Mouse (Mus musculus): Measurements from ENCODE around the gene Wfdc1. TPM values are rescaled to one million over a fixed set of nuclear protein-coding genes. Genes with fewer than 3 reads are reported as not detected.

Gene Wfdc1
- total and polyA plus RNA-seq, 3 experiments: not detected

GRCm38 (mm10) chr8:119623061-119623460, 43.1 kb upstream of the Wfdc1 start:
- H3K79me2 ChIP-seq (replicated peaks; ENCODE audit: control insufficient read depth, extremely low read depth, insufficient read depth, poor library complexity, severe bottlenecking): no peaks in the 10 kb centered on the region
- H3K27me3 ChIP-seq (replicated peaks): peaks cover 78% of the 10 kb centered on the region
- no peak overlapping the region for H3K4me3 ChIP-seq (replicated peaks in 1 of 3; ENCODE audit: low read depth in 2 of 3, low read length in 2 of 3, poor library complexity in 1 of 3)
- H3K9ac ChIP-seq (ENCODE audit: insufficient read depth, low read depth): no peak overlapping the region
- no peaks in the 10 kb centered on the region for H3K36me3 ChIP-seq (replicated peaks in 1 of 2; ENCODE audit: control insufficient read depth in 1 of 2, insufficient read depth in 1 of 2, low read length in 1 of 2)
- dilution Hi-C loops (cut with MboI; ENCODE audit: extremely low pct_ligation_motif_present, extremely low pct_unique_long_range_greater_than_20kb, low sequenced_read_pairs): no loop called here
- no peak for DNase-seq (ENCODE audit: extremely low read depth)
- no peaks in the 10 kb centered on the region for H3K9me3 ChIP-seq (replicated peaks; ENCODE audit: low read length)
- in situ Hi-C loops (cut with MboI; ENCODE audit: low pct_ligation_motif_present, low pct_unique_long_range_greater_than_20kb, low sequenced_read_pairs): no loop called here
- H3K27ac ChIP-seq (ENCODE audit: insufficient read depth, low read depth): no peak overlapping the region
- H3K4me1 ChIP-seq (ENCODE audit: control insufficient read depth in 1 of 2, insufficient read depth in 2 of 2): peaks cover 2 to 9% of the 10 kb centered on the region in 2 experiments; a peak in 3 of 4 replicates
- H3K4me2 ChIP-seq (ENCODE audit: insufficient read depth, low read depth, poor library complexity, severe bottlenecking): no peak overlapping the region
- TF ChIP-seq IRF4 (IDR thresholded peaks at IDR 0.05; ENCODE audit: low read depth, low read length): no peak
- TF ChIP-seq JUN (IDR thresholded peaks at IDR 0.05; ENCODE audit: insufficient read depth, low read depth, low read length): no peak

- H3K27ac ChIP-seq (ENCODE audit: insufficient read depth, low read depth): no peak overlapping the region
- H3K79me2 ChIP-seq (replicated peaks; ENCODE audit: control insufficient read depth, extremely low read depth, insufficient read depth, poor library complexity, severe bottlenecking): no peaks in the 10 kb centered on the region
- H3K9ac ChIP-seq (ENCODE audit: insufficient read depth, low read depth): no peak overlapping the region
- dilution Hi-C loops (cut with MboI; ENCODE audit: extremely low pct_ligation_motif_present, extremely low pct_unique_long_range_greater_than_20kb, low sequenced_read_pairs) (no loop called here), in situ Hi-C loops (cut with MboI; ENCODE audit: low pct_ligation_motif_present, low pct_unique_long_range_greater_than_20kb, low sequenced_read_pairs) (no loop called here)
- no peak for TF ChIP-seq MAX (IDR thresholded peaks at IDR 0.05; ENCODE audit: low read length)
- no peak for TF ChIP-seq ETS1 (conservative IDR thresholded peaks at IDR 0.05; ENCODE audit: low read depth, low read length)
- no peak for TF ChIP-seq SMC3 (IDR thresholded peaks at IDR 0.05; ENCODE audit: low read depth, low read length)
- no peak for TF ChIP-seq MEF2A (IDR thresholded peaks at IDR 0.05; ENCODE audit: borderline replicate concordance, low read depth, low read length)
- TF ChIP-seq BHLHE40 (IDR thresholded peaks at IDR 0.05; ENCODE audit: low read depth, low read length): no peak
- TF ChIP-seq USF1 (IDR thresholded peaks at IDR 0.05; ENCODE audit: low read depth, low read length): no peak
- no peak for TF ChIP-seq KAT2A (IDR thresholded peaks at IDR 0.05; ENCODE audit: insufficient replicate concordance, low read length)
- TF ChIP-seq UBTF (IDR thresholded peaks at IDR 0.05; ENCODE audit: low read depth, low read length): no peak
- no peak for TF ChIP-seq ZNF384 (IDR thresholded peaks at IDR 0.05; ENCODE audit: low read depth, low read length)
- TF ChIP-seq RCOR1 (conservative IDR thresholded peaks at IDR 0.05; ENCODE audit: low read depth, low read length): no peak
- TF ChIP-seq USF2 (conservative IDR thresholded peaks at IDR 0.05; ENCODE audit: low read depth, low read length): no peak
- TF ChIP-seq JUND (conservative IDR thresholded peaks at IDR 0.05; ENCODE audit: low read depth, low read length): no peak
- TF ChIP-seq SIN3A (IDR thresholded peaks at IDR 0.05; ENCODE audit: low read length): no peak
- no peak for TF ChIP-seq MXI1 (IDR thresholded peaks at IDR 0.05; ENCODE audit: low read depth, low read length)
- no peak for TF ChIP-seq NRF1 (IDR thresholded peaks at IDR 0.05; ENCODE audit: low read depth, low read length)
- no peak for TF ChIP-seq ZMIZ1 (IDR thresholded peaks at IDR 0.05; ENCODE audit: low read depth, low read length)
- TF ChIP-seq GABPA (IDR thresholded peaks at IDR 0.05; ENCODE audit: insufficient replicate concordance, low read depth, low read length): no peak
- no peak for TF ChIP-seq PAX5 (IDR thresholded peaks at IDR 0.05; ENCODE audit: low read length)
- no peak for TF ChIP-seq CHD2 (IDR thresholded peaks at IDR 0.05; ENCODE audit: low read length)
- no peak for TF ChIP-seq CHD1 (IDR thresholded peaks at IDR 0.05; ENCODE audit: low read depth, low read length)
- no peaks in the 10 kb centered on the region for H3K9me3 ChIP-seq (replicated peaks; ENCODE audit: low read length)
- peaks cover 75% of the 10 kb centered on the region for H3K27me3 ChIP-seq (replicated peaks)
- no peak for DNase-seq (ENCODE audit: extremely low read depth)
- H3K36me3 ChIP-seq (replicated peaks in 1 of 2; ENCODE audit: control insufficient read depth in 1 of 2, insufficient read depth in 1 of 2, low read length in 1 of 2): no peaks in the 10 kb centered on the region
- H3K4me3 ChIP-seq (replicated peaks in 1 of 3; ENCODE audit: low read depth in 2 of 3, low read length in 2 of 3, poor library complexity in 1 of 3): no peak overlapping the region
- no peak overlapping the region for H3K4me2 ChIP-seq (ENCODE audit: insufficient read depth, low read depth, poor library complexity, severe bottlenecking)
- H3K4me1 ChIP-seq (ENCODE audit: control insufficient read depth in 1 of 2, insufficient read depth in 2 of 2): peaks cover 2 to 5% of the 10 kb centered on the region in 2 experiments; a peak in 2 of 4 replicates
These were observed 42.4 kb upstream of the Wfdc1 start for GRCm38 (mm10) chr8:119623744-119624143.
